Mouse (Mus musculus) bone marrow, adult 2 months (tissue): ENCODE measurements around the gene Kdm2a.

Source experiments
- CTCF ChIP-seq: fragments of 200-500 bp; IDR thresholded peaks from 2 replicates; pipeline ENCODE4 v1.5.1; 2011; ENCODE audit warnings: low read length, control low read depth; ENCODE audit not compliant: control insufficient read depth, insufficient read depth
- POLR2A ChIP-seq: fragments of 200-500 bp; IDR thresholded peaks from 2 replicates; pipeline ENCODE4 v1.6.1; 2011; ENCODE audit warnings: low read depth, mild to moderate bottlenecking, control low read depth, low read length, borderline replicate concordance; ENCODE audit not compliant: control insufficient read depth

- no peak for TF ChIP-seq POLR2A
- TF ChIP-seq CTCF: no peak
Observed at GRCm38 (mm10) chr19:4433756-4434155, 35.7 kb upstream of the Kdm2a start.
